Mouse (Mus musculus) spleen, postnatal 14 days (tissue): ENCODE measurements around the gene Olfr1089.

Experiments
- DNase-seq, 2 experiments: peaks; one replicate each; pipeline ENCODE4 v3.0.0; 2021 to 2022; ENCODE audit warnings: low spot score in 2 of 2

The Olfr1089 gene

DNA sequence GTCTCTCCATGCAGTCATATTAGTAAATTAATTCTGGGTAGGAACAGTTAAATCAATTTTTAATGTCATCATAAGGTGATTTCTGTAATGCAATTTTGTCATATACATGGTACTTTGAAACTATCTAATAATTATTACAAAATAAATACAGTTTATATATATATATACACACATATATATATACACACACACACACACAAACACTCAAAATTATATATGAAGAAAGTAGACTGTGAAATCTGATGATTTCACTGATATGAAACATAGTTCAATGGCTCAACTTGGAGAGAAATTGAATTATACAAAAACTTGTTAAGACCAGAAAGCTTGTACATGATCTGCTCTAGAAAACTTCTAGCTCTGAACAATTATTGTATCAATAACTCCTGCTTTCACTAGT is at the start of gene Olfr1089:
TSS of gene Olfr1089 (minus strand) at position 101 of the 400 bp plus-strand sequence.
- no peak for DNase-seq

DNA sequence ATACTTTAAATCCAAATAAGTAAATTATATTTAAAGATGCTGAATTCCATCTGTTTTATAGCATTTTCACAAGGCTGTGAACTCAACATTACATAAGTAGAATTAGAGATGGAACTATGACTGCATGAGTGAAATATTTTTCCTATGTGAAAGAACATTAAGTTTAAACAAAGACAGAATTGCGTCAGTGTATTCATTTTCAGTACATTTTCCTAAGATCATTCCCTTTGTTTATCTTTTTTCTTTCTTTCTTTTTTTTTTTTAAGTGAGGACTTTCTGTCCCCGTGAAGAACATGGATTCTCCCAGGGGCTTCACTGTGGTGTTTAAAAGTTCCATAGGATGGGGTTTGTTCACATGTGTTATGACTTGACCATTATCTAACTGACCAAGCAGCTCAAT is 48.7 kb upstream of the Olfr1089 start, which contains the start of gene Olfr1093:
TSS of gene Olfr1093 (plus strand) at position 301 of the 400 bp plus-strand sequence.
- no peak for DNase-seq

DNA sequence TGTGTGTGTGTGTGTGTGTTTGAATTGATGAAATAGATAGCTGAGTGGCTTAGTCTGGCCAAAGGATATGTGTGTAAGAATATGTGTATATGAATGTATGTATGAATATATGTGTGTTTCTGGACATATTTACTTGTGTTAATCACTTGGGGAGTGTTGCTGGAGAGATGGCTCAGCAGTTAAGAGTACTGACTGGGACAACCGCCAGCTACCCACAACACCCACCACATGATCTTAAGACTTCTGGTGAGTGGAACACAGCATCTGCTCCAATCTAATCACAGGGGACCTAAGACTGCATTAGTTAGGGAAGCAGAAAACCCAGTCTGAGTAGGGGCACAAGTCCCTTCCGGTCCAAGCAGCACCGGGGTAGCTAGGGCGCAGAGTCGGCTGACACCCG is 27.5 kb upstream of the Olfr1089 start:
- no peak for DNase-seq

DNA sequence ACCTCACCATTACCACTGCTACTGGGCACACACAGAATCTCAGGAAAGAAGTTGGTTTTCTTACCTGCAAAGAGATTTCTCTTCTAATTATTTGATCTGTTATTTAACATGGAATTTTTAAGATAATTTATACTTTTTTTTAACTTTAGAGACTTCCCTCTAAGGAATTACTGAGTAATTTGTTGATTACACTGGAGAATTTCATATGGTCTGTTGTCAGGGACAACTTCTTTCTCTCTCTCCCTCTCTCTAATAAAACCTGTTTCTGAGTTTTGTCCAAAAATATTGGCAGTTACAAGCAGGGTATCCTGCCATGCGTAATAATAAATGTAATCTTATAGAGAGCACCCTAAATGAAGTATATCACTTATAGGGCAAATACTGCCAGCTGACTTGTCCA is 25.4 kb upstream of the Olfr1089 start, which contains the start of gene Olfr1090:
TSS of gene Olfr1090 (minus strand) at position 101 of the 400 bp plus-strand sequence.
- no peak for DNase-seq

DNA sequence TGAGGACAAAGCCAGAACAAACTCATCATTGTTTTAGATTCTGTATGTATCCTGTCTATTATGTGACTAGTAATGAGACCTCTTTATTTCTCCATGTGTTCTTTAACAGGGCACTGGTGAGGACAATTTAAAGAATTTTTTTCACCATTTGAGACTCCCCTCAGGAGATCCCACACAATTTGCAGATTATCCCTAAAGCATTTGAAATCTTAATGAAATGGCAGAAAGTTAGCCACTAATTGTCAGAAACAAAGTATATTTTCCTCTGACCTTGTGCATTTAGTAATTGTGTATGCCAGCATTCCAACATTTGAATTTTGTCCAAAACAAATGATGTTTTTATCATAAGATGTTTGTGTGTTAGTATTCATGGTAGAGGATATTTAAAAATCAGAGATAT is 35.2 kb downstream of the Olfr1089 start, which contains the start of gene Olfr1087:
TSS of gene Olfr1087 (minus strand) at position 101 of the 400 bp plus-strand sequence.
- DNase-seq = no peak
